Mouse (Mus musculus) myocyte (in vitro differentiated cells): Measurements from ENCODE around the gene Rps6kl1.

Source experiments
- CEBPB ChIP-seq: IDR thresholded peaks from 2 replicates; pipeline ENCODE4 v1.6.1; 2011; ENCODE audit warnings: mild to moderate bottlenecking, moderate library complexity; ENCODE audit not compliant: poor library complexity, insufficient read depth, severe bottlenecking
- E2F4 ChIP-seq: IDR thresholded peaks from one replicate; pipeline ENCODE4 v1.6.1; 2011; ENCODE audit warnings: mild to moderate bottlenecking, control low read depth, moderate library complexity; ENCODE audit not compliant: insufficient read depth
- MAX ChIP-seq: IDR thresholded peaks from one replicate; pipeline ENCODE4 v1.6.1; 2011; ENCODE audit warnings: low read depth, mild to moderate bottlenecking, control low read depth
- MYOD1 ChIP-seq, 3 experiments: IDR thresholded peaks; one replicate each; pipeline ENCODE4 v1.6.1; 2011; ENCODE audit warnings: control low read depth in 2 of 3, low read depth in 2 of 3, mild to moderate bottlenecking in 2 of 3, moderate library complexity in 1 of 3; ENCODE audit not compliant: insufficient read length in 2 of 3, control insufficient read depth in 1 of 3
- POLR2A ChIP-seq: IDR thresholded peaks from one replicate; pipeline ENCODE4 v1.6.1; 2011; ENCODE audit warnings: low read depth, mild to moderate bottlenecking, control low read depth, moderate library complexity; ENCODE audit not compliant: insufficient read length
- POLR2AphosphoS2 ChIP-seq: IDR thresholded peaks from one replicate; pipeline ENCODE4 v1.6.1; 2011; ENCODE audit warnings: low read depth, control low read depth; ENCODE audit not compliant: insufficient read length
- REST ChIP-seq: IDR thresholded peaks from one replicate; pipeline ENCODE4 v1.6.1; 2011; ENCODE audit warnings: mild to moderate bottlenecking, control low read depth, moderate library complexity; ENCODE audit not compliant: insufficient read depth, insufficient read length
- TCF3 ChIP-seq: IDR thresholded peaks from one replicate; pipeline ENCODE4 v1.6.1; 2011; ENCODE audit warnings: low read depth, control low read depth; ENCODE audit not compliant: insufficient read length

GRCm38 (mm10) chr12:85182345-85182643 lies 31.2 kb upstream of the Rps6kl1 start:
- TF ChIP-seq POLR2A (no peak), POLR2AphosphoS2 (no peak), REST (no peak), MAX (no peak), E2F4 (no peak), TCF3 (no peak), MYOD1 (IDR thresholded peaks at IDR 0.05; ENCODE audit: control insufficient read depth in 1 of 3, insufficient read length in 2 of 3, low read depth in 2 of 3) (no peak), CEBPB (no peak)
